ENCODE assay signal across 8 mouse cellular contexts in genomic region chr5:134918071-134918832, GRCm38 (mm10). TPM values are rescaled to one million over a fixed set of nuclear protein-coding genes. Genes with fewer than 3 reads are reported as not detected.
A peak's percentile ranks its signal among the peaks of the same experiment; 100 is the strongest.
DNase-seq lines count a peak whose midpoint lies in the region; ATAC-seq and TF ChIP-seq lines count a peak whose summit lies in the region.

No protein-coding gene starts in this region.

- peak; percentile 27; the same call in 1 of the 2 replicates for ATAC-seq in common myeloid progenitor, adult 5-6 weeks (replicated peaks; ENCODE audit: low read depth, poor library complexity, severe bottlenecking)
- no peak for ATAC-seq in liver, embryonic 12.5 days
- no peak for ATAC-seq in midbrain, embryonic 13.5 days

- H3K4me1 ChIP-seq in liver, embryonic 12.5 days = peaks cover 64% of the 10 kb centered on the region
- no peaks in the 10 kb centered on the region for H3K4me1 ChIP-seq in midbrain, embryonic 13.5 days (replicated peaks)

- H3K9me3 ChIP-seq in liver, embryonic 12.5 days (replicated peaks) = peaks cover 4% of the 10 kb centered on the region
- H3K9me3 ChIP-seq in midbrain, embryonic 13.5 days = no peaks in the 10 kb centered on the region

- peak overlapping the region; percentile 62 for H3K9ac ChIP-seq in liver, embryonic 12.5 days
- no peak overlapping the region for H3K9ac ChIP-seq in midbrain, embryonic 13.5 days (replicated peaks)

- peak in 1 of 2 experiments; percentile 24 for DNase-seq in left cerebral cortex, adult 2 months (ENCODE audit: extremely low spot score in 1 of 2, low spot score in 2 of 2)
- no peak for DNase-seq in left cerebral cortex, adult 11 months (ENCODE audit: low spot score)
- peak; percentile 82 for DNase-seq in WW6 (ENCODE audit: low read depth, low spot score)
- DNase-seq in hindlimb bud, embryonic 11.5 days (ENCODE audit: extremely low spot score, low read depth, low spot score) = peak; percentile 22
- DNase-seq in right cerebral cortex, postnatal 4 days = peak; percentile 64

- 0 out of 2 replicates have a peak, but pooled peaks cover 4% of the 10 kb centered on the region for H3K27me3 ChIP-seq in liver, embryonic 12.5 days (replicated peaks)
- H3K27me3 ChIP-seq in midbrain, embryonic 13.5 days = no peaks in the 10 kb centered on the region

- intact Hi-C loops in left cerebral cortex, adult 2 months (cut with DNase I) = no loop called here

- H3K36me3 ChIP-seq in liver, embryonic 12.5 days = no peaks in the 10 kb centered on the region
- no peaks in the 10 kb centered on the region for H3K36me3 ChIP-seq in midbrain, embryonic 13.5 days

- peak; percentile 64 for TF ChIP-seq CTCF in left cerebral cortex, adult 2 months (IDR thresholded peaks at IDR 0.05)

- no peak overlapping the region for H3K4me3 ChIP-seq in left cerebral cortex, adult 2 months
- H3K4me3 ChIP-seq in liver, embryonic 12.5 days = peak overlapping the region; percentile 11; the same call in 1 of the 2 replicates
- no peak overlapping the region for H3K4me3 ChIP-seq in midbrain, embryonic 13.5 days (replicated peaks)

- no peak overlapping the region for H3K27ac ChIP-seq in left cerebral cortex, adult 2 months
- H3K27ac ChIP-seq in liver, embryonic 12.5 days = peak overlapping the region; percentile 94
- H3K27ac ChIP-seq in midbrain, embryonic 13.5 days = no peak overlapping the region

- 41% methylated on average over 16 of the region's 16 CpGs for WGBS in liver, embryonic 12.5 days (ENCODE audit: insufficient replicate concordance)
- 48% methylated on average over 16 of the region's 16 CpGs for WGBS in midbrain, embryonic 13.5 days

- peak overlapping the region; percentile 50 for H3K4me2 ChIP-seq in liver, embryonic 12.5 days
- no peak overlapping the region for H3K4me2 ChIP-seq in midbrain, embryonic 13.5 days (replicated peaks)

RNA-seq across cellular contexts. Expression of gene Cldn13, which starts 2.9 kb away (rescaled TPM):
- not detected for total RNA-seq in left cerebral cortex, adult 2 months (2021)
- 30.1 and 31.1 TPM in 2 replicates for total RNA-seq in common myeloid progenitor, adult 5-6 weeks (2017)
- 208 TPM in 2 replicates for polyA plus RNA-seq in liver, embryonic 12.5 days (2016; fragmentation: Nextera tagmentation; extraction: Ambion mirVana)
- polyA plus RNA-seq in midbrain, embryonic 13.5 days (2015; fragmentation: Nextera tagmentation; extraction: Ambion mirVana) = 0.26 and 0.35 TPM in 2 replicates

RNA-seq across cellular contexts. Expression of gene Tmem270, which starts 11.7 kb away (rescaled TPM):
- total RNA-seq in left cerebral cortex, adult 2 months (2021) = not detected
- not detected in 2 replicates for total RNA-seq in common myeloid progenitor, adult 5-6 weeks (2017)
- polyA plus RNA-seq in liver, embryonic 12.5 days (2016; fragmentation: Nextera tagmentation; extraction: Ambion mirVana) = not detected in 2 replicates
- polyA plus RNA-seq in midbrain, embryonic 13.5 days (2015; fragmentation: Nextera tagmentation; extraction: Ambion mirVana) = not detected in 2 replicates

RNA-seq across cellular contexts. Expression of gene Mettl27, which starts 13.9 kb away (rescaled TPM):
- 1 to 10 TPM; 7.5 to 9.3 TPM for total RNA-seq in left cerebral cortex, adult 2 months (2021)
- 7.4 and 10.0 TPM in 2 replicates for total RNA-seq in common myeloid progenitor, adult 5-6 weeks (2017)
- polyA plus RNA-seq in liver, embryonic 12.5 days (2016; fragmentation: Nextera tagmentation; extraction: Ambion mirVana) = 8.5 and 9.8 TPM in 2 replicates
- 7.5 and 7.7 TPM in 2 replicates for polyA plus RNA-seq in midbrain, embryonic 13.5 days (2015; fragmentation: Nextera tagmentation; extraction: Ambion mirVana)

RNA-seq across cellular contexts. Expression of gene Cldn4, which starts 28.5 kb away (rescaled TPM):
- not detected for total RNA-seq in left cerebral cortex, adult 2 months (2021)
- total RNA-seq in common myeloid progenitor, adult 5-6 weeks (2017) = 0.92 TPM in 1 of 2 replicates, not detected in the other
- polyA plus RNA-seq in liver, embryonic 12.5 days (2016; fragmentation: Nextera tagmentation; extraction: Ambion mirVana) = 0.28 and 0.49 TPM in 2 replicates
- polyA plus RNA-seq in midbrain, embryonic 13.5 days (2015; fragmentation: Nextera tagmentation; extraction: Ambion mirVana) = not detected in 2 replicates

Comparison
In these comparisons a context has a peak if more than half of its experiments do, and no peak if none do; other contexts are left out.
1. RNA of gene Cldn13, which starts 2.9 kb away (total RNA-seq): 30.1 to 31.1 TPM in common myeloid progenitor, adult 5-6 weeks; not detected in left cerebral cortex, adult 2 months; every median in the first group is over 10 times any median in the second.